Comparison of ENCODE assay signal across 17 mouse cellular contexts in genomic region chr14:18508359-18508647, GRCm38 (mm10).
"Had no signal": no experiment of that assay in that cellular context is flagged by ENCODE, and none has a peak within 500 bp of the region (broad histone marks: within the 10 kb centered on the region; RNA-seq: fewer than 3 reads in every experiment).

No protein-coding gene starts in this region.

- H3K4me1 ChIP-seq: limb, embryonic 15.5 days; liver, embryonic 12.5 days; lung, embryonic 15.5 days; megakaryocyte, embryonic 14.5 days; midbrain, embryonic 15.5 days; neural tube, embryonic 13.5 days had no signal

- H3K27ac ChIP-seq: layer of hippocampus, adult 2 months; limb, embryonic 15.5 days; liver, embryonic 12.5 days; lung, embryonic 15.5 days; macrophage; midbrain, embryonic 15.5 days; neural tube, embryonic 13.5 days had no signal

- H3K4me2 ChIP-seq: limb, embryonic 15.5 days; liver, embryonic 12.5 days; lung, embryonic 15.5 days; midbrain, embryonic 11.5 days; midbrain, embryonic 15.5 days; neural tube, embryonic 13.5 days had no signal

- ATAC-seq: liver, embryonic 12.5 days; midbrain, embryonic 15.5 days had no signal

- H3K9ac ChIP-seq: limb, embryonic 15.5 days; liver, embryonic 12.5 days; lung, embryonic 15.5 days; midbrain, embryonic 15.5 days; neural tube, embryonic 13.5 days had no signal

- H3K27me3 ChIP-seq: limb, embryonic 15.5 days; liver, embryonic 12.5 days; lung, embryonic 15.5 days; megakaryocyte, embryonic 14.5 days; midbrain, embryonic 15.5 days; neural tube, embryonic 13.5 days had no signal

- H3K4me3 ChIP-seq: layer of hippocampus, adult 2 months; limb, embryonic 15.5 days; liver, embryonic 12.5 days; lung, embryonic 15.5 days; megakaryocyte, embryonic 14.5 days; midbrain, embryonic 15.5 days; neural tube, embryonic 13.5 days had no signal

- DNase-seq: kidney, adult 18-20 months; kidney, postnatal 10 days; kidney, postnatal 4 days; lung, postnatal 14 days; right cerebral cortex, adult 18-20 months; right cerebral cortex, postnatal 25 days; thymus, adult 2 months; thymus, postnatal 25 days had no signal

- H3K9me3 ChIP-seq: limb, embryonic 15.5 days; liver, embryonic 12.5 days; lung, embryonic 15.5 days; megakaryocyte, embryonic 14.5 days; midbrain, embryonic 15.5 days; neural tube, embryonic 13.5 days had no signal

- H3K36me3 ChIP-seq: limb, embryonic 15.5 days; liver, embryonic 12.5 days; lung, embryonic 15.5 days; midbrain, embryonic 15.5 days; neural tube, embryonic 13.5 days had no signal
